Mouse (Mus musculus) heart, postnatal 14 days (tissue): ENCODE results near the gene Brox. TPM values are rescaled to one million over a fixed set of nuclear protein-coding genes. Genes with fewer than 3 reads are reported as not detected.

ENCODE experiments used
- DNase-seq, 2 experiments: peaks; one replicate each; pipeline ENCODE4 v3.0.0; 2021 to 2022
- intact Hi-C: fragments of 180-260 bp; cut with DNase I; formaldehyde crosslinking; loops from one replicate; pipeline ENCODE4 v1.15.1; 2025
- total RNA-seq, 2 experiments: library from RNA; stranded (reverse); gene quantifications; 2 replicates each; pipeline ENCODE4 v1.2.3; 2021

The Brox gene
- total RNA-seq, 2 experiments from 2014 or later, result 36.1 to 40.1 TPM

DNA sequence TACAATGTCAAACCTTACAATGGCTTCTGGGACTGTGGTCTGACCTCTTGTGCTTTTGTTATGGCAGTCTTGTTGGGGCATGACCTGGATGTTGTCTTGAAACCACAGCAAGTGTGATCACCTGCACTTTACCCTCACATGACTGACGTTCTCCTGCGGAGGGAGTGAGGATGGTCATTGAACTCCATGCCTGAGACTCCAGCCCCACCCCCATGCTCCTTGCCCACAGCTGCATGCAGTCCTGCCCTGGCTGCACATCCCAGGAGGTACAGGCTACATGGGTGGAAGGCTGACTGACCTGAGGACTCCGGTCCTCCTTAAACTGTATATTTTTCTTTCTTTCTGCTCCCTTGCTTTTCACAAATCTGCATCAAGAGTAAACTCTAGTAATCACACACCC, 22.7 kb downstream of the Brox start:
- DNase-seq, result no peak
- intact Hi-C loops, result loop anchor here (10.0 kb wide), 1 partner anchor 720 kb away; no protein-coding TSS in a partner anchor

DNA sequence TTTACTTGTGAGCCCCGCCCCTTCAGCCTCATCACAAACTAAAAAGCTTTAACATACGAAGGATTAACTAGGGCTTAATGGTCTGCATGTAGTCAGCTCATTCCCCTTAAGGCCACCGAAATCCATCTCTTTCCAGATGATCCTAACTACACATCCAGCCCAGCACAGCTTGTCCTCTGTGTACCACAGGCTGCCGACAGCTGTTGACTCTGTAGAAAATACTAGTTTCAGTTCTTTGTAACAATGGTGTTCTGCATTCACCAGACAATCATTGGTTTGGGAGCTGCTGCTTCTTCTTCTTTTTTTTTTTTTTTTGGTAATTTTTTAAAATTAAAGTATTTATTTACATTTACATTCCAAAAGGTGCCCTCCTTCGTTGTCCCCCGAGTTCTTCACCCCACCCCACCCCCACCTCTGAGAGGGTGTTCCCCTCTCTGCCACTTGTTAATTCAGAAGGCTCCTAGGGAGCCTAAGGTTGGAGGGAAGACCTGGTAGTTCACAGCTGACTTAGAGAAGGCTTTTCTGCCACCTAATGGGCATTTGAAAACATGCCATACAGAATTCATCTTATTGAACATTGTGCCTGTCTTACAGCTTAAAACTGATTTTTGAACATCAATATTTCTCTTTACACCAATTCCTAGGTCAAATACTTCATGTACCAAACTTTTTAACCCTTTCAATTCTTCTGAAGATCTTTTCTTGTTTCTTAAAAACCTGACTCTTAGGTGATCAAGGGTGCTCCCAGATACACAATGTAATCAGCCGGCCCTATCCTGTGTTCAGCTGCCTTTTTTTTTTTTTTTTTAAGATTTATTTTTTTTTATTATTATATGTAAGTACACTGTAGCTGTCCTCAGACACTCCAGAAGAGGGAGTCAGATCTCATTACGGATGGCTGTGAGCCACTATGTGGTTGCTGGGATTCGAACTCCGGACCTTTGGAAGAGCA, 23.9 kb downstream of the Brox start:
- peak in 1 of 2 experiments; percentile 9 for DNase-seq
- intact Hi-C loops, result loop anchor here (10.0 kb wide), 1 partner anchor 718 kb away; no protein-coding TSS in a partner anchor

DNA sequence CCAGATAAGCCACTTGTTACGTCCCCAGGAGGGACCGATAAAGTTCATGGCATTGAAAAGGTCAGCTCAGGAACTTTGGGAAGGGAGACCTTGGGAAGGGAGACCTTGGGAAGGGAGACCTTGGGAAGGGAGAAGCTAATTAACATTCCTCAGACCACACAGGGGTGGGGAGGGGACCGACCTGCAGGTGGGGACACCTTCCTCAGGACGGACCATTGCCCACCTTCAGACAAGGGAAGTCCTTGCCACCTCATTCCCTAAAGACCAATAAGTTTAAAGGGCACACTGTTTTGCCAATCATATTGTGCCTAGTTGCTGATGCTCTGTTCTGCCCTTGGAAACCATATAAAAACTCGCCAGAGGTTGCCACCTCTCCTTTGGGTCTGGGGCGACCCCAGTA, 29.4 kb downstream of the Brox start:
- intact Hi-C loops, result no loop called here
- no peak for DNase-seq

DNA sequence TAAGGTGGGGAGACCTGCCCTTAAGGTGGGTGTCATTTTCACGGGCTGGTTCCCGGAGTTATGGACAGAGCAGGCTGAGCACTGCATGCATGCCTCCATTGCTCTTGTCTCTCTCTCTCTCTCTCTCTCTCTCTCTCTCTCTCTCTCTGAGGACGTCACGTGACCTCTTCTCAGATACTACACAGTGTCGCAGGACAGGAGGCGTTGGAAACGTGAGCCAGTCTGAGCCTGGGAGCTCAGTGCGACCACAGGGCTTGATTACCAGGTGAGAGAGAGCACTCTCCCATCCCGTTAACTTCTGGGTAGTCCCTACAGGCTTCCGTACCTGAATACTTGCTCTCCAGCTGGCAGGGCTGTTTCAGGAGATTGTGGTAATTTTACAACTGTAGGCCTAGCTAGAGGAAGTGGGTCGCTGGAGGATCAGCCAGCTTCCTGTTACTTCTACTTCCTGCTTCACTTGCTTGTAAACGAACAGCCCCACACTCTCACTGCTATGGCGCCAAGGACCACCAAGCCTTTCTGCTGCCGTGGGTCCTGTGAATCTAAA, 31.1 kb downstream of the Brox start:
- no peak for DNase-seq
- intact Hi-C loops, result no loop called here

DNA sequence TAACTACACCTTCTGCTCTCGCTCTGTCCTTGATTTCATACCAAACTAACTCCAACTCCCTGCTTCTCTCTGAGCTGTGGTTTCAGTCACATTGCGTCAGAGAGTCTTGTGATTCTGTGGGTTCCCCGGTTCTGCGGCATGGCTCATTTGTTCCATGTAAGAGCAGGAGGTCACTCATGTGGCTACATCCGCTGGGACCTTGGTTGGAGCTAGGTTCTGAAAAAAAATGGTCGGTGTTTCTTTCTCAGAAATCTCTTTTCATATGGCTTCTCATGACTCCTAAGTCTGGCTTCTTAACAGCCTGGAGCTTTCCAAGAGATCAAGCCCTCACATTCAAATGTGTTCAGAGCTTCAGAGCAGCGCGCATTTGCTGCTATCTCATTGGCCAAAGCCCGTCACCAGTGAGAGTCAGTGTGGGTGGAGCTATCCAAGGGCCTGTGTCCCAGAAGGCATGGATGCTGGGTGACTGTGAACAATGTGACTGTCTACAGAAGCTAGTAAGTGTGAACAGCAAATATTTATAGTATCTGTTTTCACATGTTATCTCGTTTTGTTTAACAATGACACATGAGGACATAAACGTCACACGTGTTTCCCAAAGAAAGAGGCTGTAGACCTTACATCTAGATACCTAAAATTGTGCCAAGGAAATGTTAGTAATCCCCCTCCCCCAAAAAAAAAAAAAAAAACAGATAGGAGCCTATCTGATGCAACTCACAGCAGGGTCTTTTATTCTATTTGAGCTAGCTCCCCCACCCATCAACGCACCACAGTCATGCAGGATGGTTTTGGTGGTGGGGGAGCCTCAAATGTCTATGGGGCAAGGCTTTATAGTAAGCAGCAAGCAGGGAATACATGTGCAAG, 32.7 kb downstream of the Brox start:
- intact Hi-C loops, result no loop called here
- peak in 1 of 2 experiments; percentile 10 for DNase-seq

DNA sequence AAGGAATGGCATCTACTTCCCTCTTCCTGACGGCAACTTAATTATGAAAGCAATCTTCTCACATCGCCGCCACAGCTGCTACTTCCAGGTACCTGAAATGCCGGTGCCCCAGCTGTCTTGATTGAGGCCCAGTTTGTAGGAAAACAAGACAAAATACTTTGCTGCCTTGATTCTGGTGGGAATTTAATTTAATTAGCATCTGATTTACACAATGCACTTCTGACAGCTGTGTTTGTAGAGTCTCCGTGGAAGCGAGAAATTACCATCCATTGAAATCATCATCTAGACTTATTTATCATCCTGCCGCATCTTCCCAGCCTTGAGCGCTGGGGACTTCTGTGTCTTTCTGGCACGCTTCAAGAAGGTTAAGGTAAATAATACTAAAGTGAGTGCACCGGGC, 44.5 kb downstream of the Brox start:
- no peak for DNase-seq
- intact Hi-C loops, result no loop called here

DNA sequence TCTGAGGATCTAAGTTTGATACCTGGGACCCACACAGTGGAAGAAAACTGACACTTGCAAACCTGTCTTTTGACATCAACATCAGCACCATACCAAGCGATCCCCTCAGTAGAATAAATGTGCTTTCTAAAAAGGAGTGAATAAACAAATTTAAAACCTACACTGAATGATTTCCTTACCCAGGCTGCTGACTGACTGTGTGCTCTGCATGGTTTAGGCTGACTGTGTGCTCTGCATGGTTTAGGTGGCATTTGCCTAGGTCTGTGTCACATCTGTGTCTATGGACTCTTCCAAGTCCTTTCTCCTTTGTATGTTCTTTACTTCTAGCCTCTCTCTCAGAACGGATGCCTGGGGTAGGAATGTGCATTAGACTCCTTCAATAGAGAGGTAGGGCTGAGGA, 45.3 kb downstream of the Brox start:
- no peak for DNase-seq
- intact Hi-C loops, result no loop called here

DNA sequence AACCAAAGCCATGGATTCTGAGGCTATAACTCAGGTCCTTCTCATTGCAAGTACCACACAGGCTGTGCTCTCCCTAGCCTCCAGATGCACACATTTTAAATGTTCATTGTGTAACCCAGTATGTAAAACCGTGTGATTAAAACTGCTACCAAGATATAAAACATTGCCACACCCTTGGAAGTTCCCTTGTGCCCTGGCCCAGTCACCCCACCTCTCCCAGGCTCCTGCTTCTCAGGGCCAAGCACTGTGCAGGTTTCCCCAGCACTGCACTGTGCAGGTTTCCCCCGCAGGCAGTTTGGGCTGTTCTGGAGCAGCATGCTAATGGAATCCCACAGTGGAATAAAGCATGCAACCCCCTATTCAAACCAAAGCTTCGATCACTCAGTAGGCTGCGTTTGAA, 46.5 kb downstream of the Brox start:
- DNase-seq, result no peak
- intact Hi-C loops, result no loop called here

DNA sequence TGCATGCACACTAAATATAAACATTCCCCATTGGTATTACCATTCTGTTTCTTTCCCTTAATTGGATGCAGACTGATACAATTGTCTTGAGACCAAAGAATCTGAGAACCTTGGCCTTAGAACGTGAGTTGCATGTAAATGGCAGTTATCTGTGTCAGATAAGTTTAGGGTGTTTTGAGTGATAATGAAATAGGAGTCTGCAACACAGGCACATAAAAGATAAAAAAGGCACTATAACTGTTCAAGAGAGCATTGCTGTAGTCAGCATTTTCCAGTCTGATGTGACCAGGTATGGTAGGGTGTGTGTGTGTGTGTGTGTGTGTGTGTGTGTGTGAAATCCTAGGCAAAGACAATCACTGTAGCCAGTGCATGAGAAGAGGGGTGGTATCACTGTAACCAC, 48.9 kb downstream of the Brox start:
- no peak for DNase-seq
- intact Hi-C loops, result no loop called here

DNA sequence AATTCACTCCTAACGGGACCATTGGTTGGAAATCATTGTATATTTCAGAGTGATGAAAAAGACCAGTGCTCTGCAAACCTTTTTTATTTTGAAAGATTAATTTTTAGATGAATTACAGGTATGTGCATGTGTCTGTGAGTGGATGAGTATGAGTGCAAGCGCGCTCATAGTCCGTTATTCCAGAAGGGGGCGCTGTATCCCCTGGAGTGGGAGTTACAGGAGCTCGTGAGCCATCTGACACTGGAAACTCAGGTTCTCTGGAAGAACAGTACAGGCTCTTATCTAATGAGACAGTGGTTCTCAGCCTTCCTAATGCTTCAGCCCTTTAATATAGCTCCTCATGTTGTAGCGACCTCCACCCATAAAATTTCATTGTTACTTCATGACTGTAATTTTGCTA, 53.8 kb downstream of the Brox start:
- intact Hi-C loops, result no loop called here
- no peak for DNase-seq

DNA sequence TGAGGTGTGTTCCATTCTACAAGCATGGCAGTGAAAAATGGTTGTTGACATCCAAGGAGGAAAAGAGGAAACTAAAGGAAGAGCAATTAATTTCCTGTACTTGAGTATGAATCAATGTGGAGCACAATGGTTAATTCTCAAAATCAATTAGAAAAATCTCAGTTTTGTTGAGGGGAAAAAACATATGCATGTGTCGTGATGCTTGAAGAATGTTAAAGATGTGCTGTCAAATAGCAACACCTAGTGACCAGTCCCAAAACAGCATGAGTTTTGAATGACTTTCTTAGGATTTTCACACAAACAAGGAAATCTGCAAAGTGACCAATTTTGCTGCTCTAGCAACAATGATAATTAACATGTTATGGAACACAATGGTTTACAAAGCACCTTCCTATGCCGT, 59.2 kb downstream of the Brox start:
- DNase-seq, result peak; percentile 5 to 34

DNA sequence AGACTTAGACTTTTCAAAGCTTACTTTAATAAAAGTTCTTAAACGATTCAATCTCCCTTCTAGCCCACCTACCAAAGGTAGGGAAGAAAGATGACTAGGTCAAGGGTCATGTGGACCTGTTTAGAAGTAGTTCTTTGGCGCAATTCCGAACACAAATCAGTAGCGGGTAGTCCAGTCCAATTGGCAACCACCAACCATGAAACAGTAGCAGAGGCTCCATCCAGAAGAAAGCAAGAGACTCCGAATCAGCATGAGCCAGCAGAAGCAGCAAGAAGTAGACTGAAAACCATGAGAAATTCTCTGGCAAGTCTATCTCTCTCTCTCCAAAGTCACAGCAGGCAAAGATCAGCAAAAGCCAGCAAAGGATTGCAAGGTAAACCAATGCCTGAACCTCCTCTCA, 60.6 kb downstream of the Brox start:
- intact Hi-C loops, result loop anchor here (5.0 kb wide), 1 partner anchor 684 kb away; no protein-coding TSS in a partner anchor

More for the DNA sequence above, 59.2 kb downstream of the Brox start:
- intact Hi-C loops, result loop anchor here (5.0 kb wide), 1 partner anchor 686 kb away; no protein-coding TSS in a partner anchor

DNA sequence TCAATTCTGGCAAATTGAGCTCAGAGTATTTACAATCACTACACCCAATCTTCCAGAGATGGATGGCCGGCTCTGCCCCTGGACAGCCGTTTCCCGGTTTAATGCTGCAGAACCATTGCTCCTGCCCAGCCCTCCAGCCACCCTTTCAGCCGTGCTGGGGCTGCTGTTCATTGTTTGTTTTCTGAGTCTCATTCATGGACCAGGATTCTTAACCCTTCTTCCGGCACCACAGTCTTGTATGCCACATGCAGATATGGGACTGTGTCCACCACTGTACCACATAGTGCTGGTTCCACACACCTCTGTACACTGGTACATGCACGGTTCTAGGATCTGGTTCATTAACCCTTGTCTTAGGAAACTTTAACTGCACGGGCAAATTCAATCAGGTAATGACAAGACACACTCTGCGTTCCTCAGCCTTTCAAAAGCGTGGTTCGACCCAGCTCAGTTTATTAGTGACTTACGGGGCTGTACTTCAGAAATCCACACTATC, 63.3 kb downstream of the Brox start:
- DNase-seq, result no peak
- intact Hi-C loops, result no loop called here

More for the DNA sequence above, 60.6 kb downstream of the Brox start:
- DNase-seq, result no peak

DNA sequence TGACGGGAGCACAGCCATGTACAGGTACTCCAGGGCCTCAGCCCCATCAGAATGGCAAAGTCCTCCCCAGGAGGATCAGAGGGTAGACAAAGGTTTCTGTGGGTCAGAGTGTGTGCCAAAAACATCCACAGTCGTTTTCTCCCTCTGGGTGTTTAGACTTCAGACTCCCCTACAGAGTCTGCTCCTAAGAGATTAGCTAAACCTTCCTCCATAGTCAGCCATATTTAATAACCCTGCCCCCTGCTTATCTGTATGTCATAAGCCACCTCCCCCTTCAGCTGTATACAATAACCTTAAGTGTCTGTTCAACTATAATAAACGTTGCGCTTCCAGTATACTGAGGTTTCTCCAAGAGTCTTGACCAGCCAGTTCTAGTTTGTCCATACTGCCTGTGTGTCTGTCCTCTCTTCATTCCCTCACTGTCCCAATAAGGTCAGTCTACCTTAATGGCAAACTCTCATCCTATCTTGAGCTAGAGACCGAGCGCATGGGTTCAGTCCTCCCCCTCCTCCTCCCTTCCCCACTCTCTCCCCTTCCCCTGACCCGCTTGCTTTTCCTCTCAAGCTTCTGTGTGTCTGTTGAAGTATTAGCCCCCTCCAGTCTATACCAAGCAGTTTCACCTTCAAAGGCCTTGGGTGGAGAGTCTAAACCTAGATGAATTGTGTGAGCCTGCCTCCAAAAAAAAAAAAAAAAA, 63.9 kb downstream of the Brox start:
- intact Hi-C loops, result no loop called here

DNA sequence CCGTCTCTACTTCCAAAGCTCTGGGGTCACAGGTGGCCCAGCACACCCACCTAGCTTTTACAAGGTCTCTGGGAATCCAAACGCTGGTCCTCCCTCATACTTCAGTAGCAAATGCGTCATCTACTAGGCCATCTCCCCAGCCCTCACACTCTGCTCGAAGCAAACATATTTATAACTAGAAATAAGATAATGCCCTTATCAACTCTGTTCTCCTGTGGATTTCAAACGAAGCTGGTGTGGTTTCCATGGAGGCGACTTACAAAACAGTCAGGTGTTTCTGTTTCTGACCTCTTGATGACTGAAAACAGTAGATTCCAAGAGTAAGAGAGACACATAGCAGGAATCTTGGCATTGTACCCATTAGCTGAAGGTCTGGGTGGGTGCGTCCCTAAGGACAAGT, 69.6 kb downstream of the Brox start:
- DNase-seq, result no peak
- intact Hi-C loops, result no loop called here

More for the DNA sequence above, 63.9 kb downstream of the Brox start:
- no peak for DNase-seq

Other genes with a start within 250 kb of the Brox start
- 1 to 10 TPM; 7.5 to 8.5 TPM for gene Disp1, start 75.7 kb downstream of the Brox start, total RNA-seq
- 10 to 100 TPM; 22.4 to 28.4 TPM for gene Aida, start 679 bp downstream of the Brox start, total RNA-seq
- 100 to 1,000 TPM; 104 to 115 TPM for gene Mia3, start 72.3 kb upstream of the Brox start, total RNA-seq
- 10 to 100 TPM in 1 of 2 experiments, 1 to 10 TPM in 1; 9.6 to 13.0 TPM for gene Taf1a, start 91.7 kb upstream of the Brox start, total RNA-seq
- gene Hhipl2, start 120.9 kb upstream of the Brox start, total RNA-seq, result under 1 TPM in 1 of 2 experiments, not detected in 1; 0.07 TPM